ENCODE assay signal across 9 mouse cellular contexts in genomic region chr3:30510105-30510504, GRCm38 (mm10). TPM values are rescaled to one million over a fixed set of nuclear protein-coding genes. Genes with fewer than 3 reads are reported as not detected.
A peak's percentile ranks its signal among the peaks of the same experiment; 100 is the strongest.
DNase-seq lines count a peak whose midpoint lies in the region; ATAC-seq and TF ChIP-seq lines count a peak whose summit lies in the region.
"Had no signal": no experiment of that assay in that cellular context is flagged by ENCODE, and none has a peak within 500 bp of the region (broad histone marks: within the 10 kb centered on the region; RNA-seq: fewer than 3 reads in every experiment).

No protein-coding gene starts in this region.

- H3K9ac ChIP-seq in hindbrain, postnatal 0 days (replicated peaks; ENCODE audit: low read length) = no peak overlapping the region

- H3K4me1 ChIP-seq in E14TG2a.4 (replicated peaks; ENCODE audit: low read depth, low read length) = peaks cover 75% of the 10 kb centered on the region
- 0 out of 2 replicates have a peak, but pooled peaks cover 4% of the 10 kb centered on the region for H3K4me1 ChIP-seq in hindbrain, postnatal 0 days (ENCODE audit: insufficient read depth, low read length)

- WGBS in hindbrain, postnatal 0 days = 2% methylated on average over 16 of the region's 16 CpGs

- no peak for ATAC-seq in hindbrain, postnatal 0 days

- peaks cover 91% of the 10 kb centered on the region for H3K27me3 ChIP-seq in E14TG2a.4 (ENCODE audit: insufficient read depth, low read length)
- peaks cover 68% of the 10 kb centered on the region for H3K27me3 ChIP-seq in hindbrain, postnatal 0 days (ENCODE audit: insufficient read depth, low read length)

- H3K9me3 ChIP-seq in E14TG2a.4 (ENCODE audit: low read length) = no peaks in the 10 kb centered on the region
- no peaks in the 10 kb centered on the region for H3K9me3 ChIP-seq in hindbrain, postnatal 0 days (ENCODE audit: low read length)

- H3K4me3 ChIP-seq in E14TG2a.4 (replicated peaks; ENCODE audit: low read length) = peak overlapping the region; percentile 87
- peak overlapping the region; percentile 46 for H3K4me3 ChIP-seq in hindbrain, postnatal 0 days (ENCODE audit: low read length)

- no peak for TF ChIP-seq CTCF in E14TG2a.4 (conservative IDR thresholded peaks at IDR 0.05; ENCODE audit: low read length)
- TF ChIP-seq CTCF in hindbrain, postnatal 0 days (IDR thresholded peaks at IDR 0.05; ENCODE audit: low read depth) = no peak

- no peaks in the 10 kb centered on the region for H3K36me3 ChIP-seq in E14TG2a.4 (ENCODE audit: insufficient read depth, low read length)
- no peaks in the 10 kb centered on the region for H3K36me3 ChIP-seq in hindbrain, postnatal 0 days (ENCODE audit: insufficient read depth, low read length)

- peak; percentile 65 for DNase-seq in embryo, embryonic 11 days
- DNase-seq in hindbrain, postnatal 0 days (ENCODE audit: low spot score) = no peak
- DNase-seq in lung, postnatal 10 days = peak; percentile 11
- DNase-seq in ovary, postnatal 14 days (ENCODE audit: low spot score) = no peak
- no peak for DNase-seq in adrenal gland, postnatal 36 days
- no peak for DNase-seq in left cerebral cortex, adult 11 months (ENCODE audit: low spot score)
- no peak for DNase-seq in adipocyte (ENCODE audit: low spot score)
- DNase-seq: gastrocnemius, postnatal 25 days had no signal

- peak overlapping the region; percentile 74 for H3K4me2 ChIP-seq in hindbrain, postnatal 0 days (ENCODE audit: low read depth, low read length)

- no peak overlapping the region for H3K27ac ChIP-seq in hindbrain, postnatal 0 days

RNA-seq across cellular contexts. Expression of gene Mecom, which starts 37.7 kb away (rescaled TPM):
- 6.9 and 8.3 TPM in 2 replicates for total RNA-seq in hindbrain, postnatal 0 days (2014; rRNA removed)
- polyA plus RNA-seq in hindbrain, postnatal 0 days (2015; fragmentation: Nextera tagmentation; extraction: Ambion mirVana) = 4.1 and 4.5 TPM in 2 replicates
- total RNA-seq in adrenal gland, postnatal 36 days (2021) = 1 to 10 TPM; 6.4 TPM

Comparison
In these comparisons a context has a peak if more than half of its experiments do, and no peak if none do; other contexts are left out.
1. DNase-seq: peak in embryo, embryonic 11 days (single experiment) and lung, postnatal 10 days (single experiment); none in hindbrain, postnatal 0 days (single experiment), ovary, postnatal 14 days (single experiment), adrenal gland, postnatal 36 days (0 of 2), left cerebral cortex, adult 11 months (single experiment) and adipocyte (single experiment).